Mouse (Mus musculus): ENCODE measurements around the gene Sik3. TPM values are rescaled to one million over a fixed set of nuclear protein-coding genes. Genes with fewer than 3 reads are reported as not detected.
A peak's percentile ranks its signal among the peaks of the same experiment; 100 is the strongest.

Gene Sik3
- polyA plus RNA-seq, 2 experiments: 13.7 to 23.9 TPM

DNA sequence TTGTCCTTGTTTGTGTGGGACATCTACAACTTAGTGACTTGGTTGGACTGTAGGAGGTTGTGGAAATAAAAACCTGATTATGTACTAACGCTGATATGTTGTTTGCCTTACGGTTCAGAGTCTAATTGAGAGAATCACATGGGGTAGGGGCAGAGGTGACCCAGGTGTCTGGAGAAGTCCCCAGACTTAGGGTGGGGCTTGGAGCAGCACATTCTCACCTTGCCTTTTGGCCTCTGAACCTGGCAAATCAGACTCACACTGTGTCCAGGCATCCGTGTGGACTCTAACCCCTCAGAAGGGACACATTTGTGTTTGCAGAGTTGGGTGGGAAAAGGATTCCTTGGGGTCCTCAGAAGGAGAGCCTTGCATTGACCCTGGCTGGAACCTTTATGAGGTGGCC, 211.5 kb downstream of the Sik3 start:
- 81% methylated on average over 3 of the region's 3 CpGs for WGBS
- no peaks in the 10 kb centered on the region for H3K4me1 ChIP-seq (ENCODE audit: control insufficient read depth, insufficient read depth, low read length)
- no peak overlapping the region for H3K9ac ChIP-seq (ENCODE audit: low read depth, low read length, severe bottlenecking)
- no peaks in the 10 kb centered on the region for H3K27me3 ChIP-seq (ENCODE audit: control insufficient read depth, insufficient read depth, low read length)
- no peak overlapping the region for H3K27ac ChIP-seq (replicated peaks; ENCODE audit: low read depth, low read length)
- no peaks in the 10 kb centered on the region for H3K9me3 ChIP-seq (ENCODE audit: control insufficient read depth, low read length)
- peaks cover 39% of the 10 kb centered on the region for H3K36me3 ChIP-seq (ENCODE audit: control insufficient read depth, insufficient read depth, low read length)
- ATAC-seq (ENCODE audit: low FRiP score, low read depth) (no peak), DNase-seq (ENCODE audit: low spot score) (no peak)
- no peak overlapping the region for H3K4me2 ChIP-seq (replicated peaks; ENCODE audit: low read depth, low read length, severe bottlenecking)
- no peak for TF ChIP-seq POLR2A (IDR thresholded peaks at IDR 0.05; ENCODE audit: borderline replicate concordance, extremely low read depth, insufficient read depth, insufficient read length)
- no peak overlapping the region for H3K4me3 ChIP-seq (replicated peaks; ENCODE audit: low read length)

DNA sequence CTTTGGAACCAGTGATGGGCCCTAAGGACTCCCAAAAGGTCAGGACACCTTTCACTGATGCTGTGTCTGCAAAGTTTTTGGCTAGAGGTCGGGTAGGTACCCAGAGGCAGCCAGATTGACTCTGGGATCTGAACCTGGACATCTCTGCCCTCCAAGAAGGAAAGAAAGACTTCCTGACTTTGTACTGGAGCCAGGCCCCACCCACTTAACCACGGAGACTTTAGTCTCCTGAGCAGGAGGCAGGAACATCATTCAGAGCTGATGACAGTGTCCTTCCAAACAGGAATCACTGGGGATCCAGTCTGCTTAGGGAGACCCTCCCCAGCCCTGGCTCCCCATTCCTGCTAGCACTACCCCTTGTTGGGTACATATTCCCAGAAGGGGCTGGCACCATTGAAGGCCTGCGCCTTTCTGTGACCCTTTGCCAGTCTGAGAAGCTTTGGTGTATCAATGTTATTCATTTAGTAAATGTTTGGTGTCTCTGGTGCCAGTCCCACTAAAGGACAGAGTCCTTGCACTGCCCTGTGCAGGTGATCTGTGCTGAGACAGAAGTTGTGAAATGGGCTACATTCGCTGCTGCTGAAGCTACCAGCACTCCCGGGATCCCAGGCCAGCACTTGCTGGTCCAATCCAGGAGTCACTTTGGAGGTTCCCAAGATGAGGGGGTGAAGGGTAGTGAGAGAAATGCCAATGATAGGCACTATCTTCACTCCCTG, 212.5 kb downstream of the Sik3 start:
- Histone ChIP-seq H3K27me3 (ENCODE audit: control insufficient read depth, insufficient read depth, low read length) (no peaks in the 10 kb centered on the region), H3K9ac (ENCODE audit: low read depth, low read length, severe bottlenecking) (no peak overlapping the region), H3K4me2 (replicated peaks; ENCODE audit: low read depth, low read length, severe bottlenecking) (no peak overlapping the region), H3K27ac (replicated peaks; ENCODE audit: low read depth, low read length) (no peak overlapping the region), H3K9me3 (ENCODE audit: control insufficient read depth, low read length) (no peaks in the 10 kb centered on the region), H3K4me1 (ENCODE audit: control insufficient read depth, insufficient read depth, low read length) (no peaks in the 10 kb centered on the region), H3K4me3 (replicated peaks; ENCODE audit: low read length) (no peak overlapping the region), H3K36me3 (ENCODE audit: control insufficient read depth, insufficient read depth, low read length) (peaks cover 31% of the 10 kb centered on the region)
- DNase-seq (ENCODE audit: low spot score) (no peak), ATAC-seq (ENCODE audit: low FRiP score, low read depth) (no peak)
- TF ChIP-seq POLR2A (IDR thresholded peaks at IDR 0.05; ENCODE audit: borderline replicate concordance, extremely low read depth, insufficient read depth, insufficient read length): no peak
- 70% methylated on average over 5 of the region's 5 CpGs for WGBS

DNA sequence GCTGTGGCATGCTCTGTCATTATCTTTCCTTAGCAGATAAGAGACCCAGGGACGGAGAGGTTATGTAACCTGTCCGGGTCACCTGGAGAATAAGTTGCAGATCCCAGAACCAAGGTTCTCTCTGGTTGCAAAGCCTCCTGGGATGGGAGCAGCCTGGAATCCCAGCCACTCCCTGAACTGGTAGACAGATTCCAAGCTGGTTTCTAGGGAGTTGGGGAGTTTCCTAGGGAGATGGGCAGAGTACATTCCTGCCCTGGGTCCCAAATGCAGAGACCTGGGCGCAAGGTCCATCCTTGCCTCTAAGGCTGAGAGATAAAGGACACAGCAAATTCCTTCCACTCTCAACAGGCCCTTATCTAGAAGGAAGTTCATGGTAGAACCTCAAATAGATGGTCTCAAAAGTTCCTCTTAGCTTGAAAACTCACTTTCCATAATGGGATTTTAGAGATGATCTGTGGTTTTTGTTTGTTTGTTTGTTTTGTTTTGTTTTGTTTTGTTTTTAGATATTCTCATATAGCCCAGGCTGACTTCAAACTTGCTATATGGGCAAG, 214.5 kb downstream of the Sik3 start:
- Histone ChIP-seq H3K4me1 (ENCODE audit: control insufficient read depth, insufficient read depth, low read length) (peaks cover 8% of the 10 kb centered on the region), H3K36me3 (ENCODE audit: control insufficient read depth, insufficient read depth, low read length) (peaks cover 10% of the 10 kb centered on the region), H3K9me3 (ENCODE audit: control insufficient read depth, low read length) (no peaks in the 10 kb centered on the region), H3K27ac (replicated peaks; ENCODE audit: low read depth, low read length) (no peak overlapping the region), H3K4me3 (replicated peaks; ENCODE audit: low read length) (no peak overlapping the region), H3K9ac (ENCODE audit: low read depth, low read length, severe bottlenecking) (no peak overlapping the region), H3K4me2 (replicated peaks; ENCODE audit: low read depth, low read length, severe bottlenecking) (no peak overlapping the region), H3K27me3 (ENCODE audit: control insufficient read depth, insufficient read depth, low read length) (no peaks in the 10 kb centered on the region)
- ATAC-seq (ENCODE audit: low FRiP score, low read depth) (no peak), DNase-seq (ENCODE audit: low spot score) (no peak)
- 86% methylated on average over 3 of the region's 3 CpGs for WGBS
- TF ChIP-seq POLR2A (IDR thresholded peaks at IDR 0.05; ENCODE audit: borderline replicate concordance, extremely low read depth, insufficient read depth, insufficient read length): no peak

DNA sequence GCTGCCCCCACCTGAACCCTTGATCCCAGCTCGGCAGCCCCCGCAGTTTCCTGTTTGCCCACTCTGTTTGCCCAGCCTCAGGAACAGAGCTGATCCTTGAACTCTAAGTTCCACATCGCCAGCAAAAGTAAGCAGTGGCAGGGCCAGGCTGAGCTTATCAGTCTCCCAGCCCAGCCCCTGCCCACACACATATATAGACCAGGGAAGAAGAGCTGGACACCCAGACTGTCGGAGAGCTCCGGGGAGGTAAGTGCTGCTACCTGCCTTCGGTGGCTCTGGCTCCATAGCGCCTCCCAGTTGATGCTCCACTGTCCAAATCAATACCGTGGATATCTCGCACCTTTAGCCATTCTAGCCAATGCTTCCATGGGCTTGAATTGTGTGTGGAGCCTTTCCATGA, 215.9 kb downstream of the Sik3 start, which contains the start of gene Apoa1:
Apoa1 (plus strand) TSS at position 90 of the 400 bp plus-strand sequence.
- Histone ChIP-seq H3K9me3 (ENCODE audit: control insufficient read depth, low read length) (no peaks in the 10 kb centered on the region), H3K27me3 (ENCODE audit: control insufficient read depth, insufficient read depth, low read length) (no peaks in the 10 kb centered on the region), H3K4me2 (replicated peaks; ENCODE audit: low read depth, low read length, severe bottlenecking) (no peak within 1 kb of the TSS), H3K9ac (ENCODE audit: low read depth, low read length, severe bottlenecking) (no peak within 1 kb of the TSS), H3K4me1 (ENCODE audit: control insufficient read depth, insufficient read depth, low read length) (peaks cover 8% of the 10 kb centered on the region), H3K4me3 (replicated peaks; ENCODE audit: low read length) (no peak within 1 kb of the TSS), H3K36me3 (ENCODE audit: control insufficient read depth, insufficient read depth, low read length) (peaks cover 4% of the 10 kb centered on the region; the same call in 1 of the 2 replicates), H3K27ac (replicated peaks; ENCODE audit: low read depth, low read length) (no peak within 1 kb of the TSS)
- WGBS: 65% methylated on average over 9 of the region's 9 CpGs
- TF ChIP-seq POLR2A (IDR thresholded peaks at IDR 0.05; ENCODE audit: borderline replicate concordance, extremely low read depth, insufficient read depth, insufficient read length): no peak
- DNase-seq (ENCODE audit: low spot score) (no peak), ATAC-seq (ENCODE audit: low FRiP score, low read depth) (no peak)

DNA sequence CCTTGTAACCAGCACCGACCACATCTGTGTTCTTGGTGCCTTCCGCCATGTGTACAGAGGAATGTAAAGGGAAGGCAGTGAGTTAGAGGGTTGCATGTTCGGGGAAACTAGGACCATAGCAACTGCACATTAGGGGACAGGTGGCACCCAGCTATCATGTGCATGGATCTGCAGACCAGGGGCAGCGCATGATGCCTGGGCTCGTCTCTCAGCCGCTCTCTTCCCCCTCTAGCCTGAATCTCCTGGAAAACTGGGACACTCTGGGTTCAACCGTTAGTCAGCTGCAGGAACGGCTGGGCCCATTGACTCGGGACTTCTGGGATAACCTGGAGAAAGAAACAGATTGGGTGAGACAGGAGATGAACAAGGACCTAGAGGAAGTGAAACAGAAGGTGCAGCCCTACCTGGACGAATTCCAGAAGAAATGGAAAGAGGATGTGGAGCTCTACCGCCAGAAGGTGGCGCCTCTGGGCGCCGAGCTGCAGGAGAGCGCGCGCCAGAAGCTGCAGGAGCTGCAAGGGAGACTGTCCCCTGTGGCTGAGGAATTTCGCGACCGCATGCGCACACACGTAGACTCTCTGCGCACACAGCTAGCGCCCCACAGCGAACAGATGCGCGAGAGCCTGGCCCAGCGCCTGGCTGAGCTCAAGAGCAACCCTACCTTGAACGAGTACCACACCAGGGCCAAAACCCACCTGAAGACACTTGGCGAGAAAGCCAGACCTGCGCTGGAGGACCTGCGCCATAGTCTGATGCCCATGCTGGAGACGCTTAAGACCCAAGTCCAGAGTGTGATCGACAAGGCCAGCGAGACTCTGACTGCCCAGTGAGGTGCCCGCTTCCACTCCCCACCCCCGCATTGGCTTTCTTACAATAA, 217.2 kb downstream of the Sik3 start:
- no peaks in the 10 kb centered on the region for H3K27me3 ChIP-seq (ENCODE audit: control insufficient read depth, insufficient read depth, low read length)
- peaks cover 8% of the 10 kb centered on the region for H3K4me1 ChIP-seq (ENCODE audit: control insufficient read depth, insufficient read depth, low read length)
- ATAC-seq (ENCODE audit: low FRiP score, low read depth) (peak; percentile 89), DNase-seq (ENCODE audit: low spot score) (peak; percentile 85)
- WGBS: 14% methylated on average over 37 of the region's 37 CpGs
- H3K9ac ChIP-seq (ENCODE audit: low read depth, low read length, severe bottlenecking): peak overlapping the region; percentile 63
- H3K4me3 ChIP-seq (replicated peaks; ENCODE audit: low read length): peak overlapping the region; percentile 48
- H3K4me2 ChIP-seq (replicated peaks; ENCODE audit: low read depth, low read length, severe bottlenecking): peak overlapping the region; percentile 83
- no peaks in the 10 kb centered on the region for H3K9me3 ChIP-seq (ENCODE audit: control insufficient read depth, low read length)
- no peaks in the 10 kb centered on the region for H3K36me3 ChIP-seq (ENCODE audit: control insufficient read depth, insufficient read depth, low read length)
- peak; percentile 84; the same call in 1 of the 2 replicates for TF ChIP-seq POLR2A (IDR thresholded peaks at IDR 0.05; ENCODE audit: borderline replicate concordance, extremely low read depth, insufficient read depth, insufficient read length)
- no peak overlapping the region for H3K27ac ChIP-seq (replicated peaks; ENCODE audit: low read depth, low read length)
